Comparison of ENCODE assay signal across 29 mouse cellular contexts in genomic region chr11:46580428-46580827, GRCm38 (mm10). TPM values are rescaled to one million over a fixed set of nuclear protein-coding genes. Genes with fewer than 3 reads are reported as not detected.
DNase-seq lines count a peak whose midpoint lies in the region; ATAC-seq and TF ChIP-seq lines count a peak whose summit lies in the region.
"Had no signal": no experiment of that assay in that cellular context is flagged by ENCODE, and none has a peak within 500 bp of the region (broad histone marks: within the 10 kb centered on the region; RNA-seq: fewer than 3 reads in every experiment).

No protein-coding gene starts in this region.

- 0 out of 2 replicates have a peak, but pooled peaks have one; percentile 44 for ATAC-seq in liver, embryonic 12.5 days
- ATAC-seq in liver, postnatal 0 days = peak; percentile 81
- ATAC-seq: forebrain, embryonic 14.5 days had no signal

- H3K36me3 ChIP-seq in liver, embryonic 12.5 days = no peaks in the 10 kb centered on the region
- no peaks in the 10 kb centered on the region for H3K36me3 ChIP-seq in liver, postnatal 0 days (replicated peaks; ENCODE audit: insufficient read depth, low read length)
- H3K36me3 ChIP-seq: embryonic facial prominence, embryonic 13.5 days; embryonic facial prominence, embryonic 15.5 days; forebrain, embryonic 10.5 days; forebrain, embryonic 12.5 days had no signal

- DNase-seq in kidney, adult 9 months = peak; percentile 22
- DNase-seq in kidney, postnatal 25 days = no peak
- no peak for DNase-seq in liver
- peak; percentile 49 for DNase-seq in liver, postnatal 0 days
- no peak for DNase-seq in layer of hippocampus, adult 8-10 months (ENCODE audit: low spot score in 2 of 2)
- DNase-seq: adrenal gland, adult 2 months; adrenal gland, postnatal 10 days; adrenal gland, postnatal 25 days; cerebellum, adult 11 months; cerebellum, adult 18-20 months; cerebellum, adult 8-10 months; cerebellum, adult 9-11 months; cerebellum, postnatal 14 days; cerebellum, postnatal 36 days; embryo, embryonic 11 days had no signal

- no peak for TF ChIP-seq EP300 in liver, postnatal 0 days (IDR thresholded peaks at IDR 0.05; ENCODE audit: low read depth)

- H3K4me2 ChIP-seq in liver, embryonic 12.5 days = no peak overlapping the region
- H3K4me2 ChIP-seq in liver, postnatal 0 days (ENCODE audit: low read depth, low read length) = no peak overlapping the region; the same call in 1 of the 2 replicates
- H3K4me2 ChIP-seq: embryonic facial prominence, embryonic 13.5 days; embryonic facial prominence, embryonic 15.5 days; forebrain, embryonic 12.5 days had no signal

- no peak overlapping the region for H3K9ac ChIP-seq in liver, embryonic 12.5 days
- no peak overlapping the region for H3K9ac ChIP-seq in liver, postnatal 0 days (replicated peaks)
- H3K9ac ChIP-seq: embryonic facial prominence, embryonic 13.5 days; embryonic facial prominence, embryonic 15.5 days; forebrain, embryonic 12.5 days had no signal

- TF ChIP-seq CTCF in liver, postnatal 0 days (IDR thresholded peaks at IDR 0.05; ENCODE audit: low read depth) = no peak

- H3K27me3 ChIP-seq in liver, embryonic 12.5 days (replicated peaks) = no peaks in the 10 kb centered on the region
- H3K27me3 ChIP-seq in liver, postnatal 0 days (ENCODE audit: insufficient read depth, low read length) = no peaks in the 10 kb centered on the region
- H3K27me3 ChIP-seq: embryonic facial prominence, embryonic 13.5 days; embryonic facial prominence, embryonic 15.5 days; forebrain, embryonic 12.5 days had no signal

- H3K4me3 ChIP-seq in liver, embryonic 12.5 days = no peak overlapping the region
- no peak overlapping the region for H3K4me3 ChIP-seq in liver, postnatal 0 days (ENCODE audit: low read depth, low read length)
- H3K4me3 ChIP-seq: embryonic facial prominence, embryonic 13.5 days; embryonic facial prominence, embryonic 15.5 days; erythroblast, embryonic 14.5 days; forebrain, embryonic 10.5 days; forebrain, embryonic 12.5 days had no signal

- WGBS in liver, embryonic 12.5 days (ENCODE audit: insufficient replicate concordance) = 57% methylated on average over 3 of the region's 3 CpGs
- WGBS in liver, postnatal 0 days (ENCODE audit: insufficient replicate concordance) = 55% methylated on average over 3 of the region's 3 CpGs

- no peak overlapping the region for H3K27ac ChIP-seq in liver, embryonic 12.5 days
- peak overlapping the region; percentile 0; the same call in 1 of the 2 replicates for H3K27ac ChIP-seq in liver, postnatal 0 days (ENCODE audit: low read depth)
- H3K27ac ChIP-seq: embryonic facial prominence, embryonic 13.5 days; embryonic facial prominence, embryonic 15.5 days; forebrain, embryonic 10.5 days; forebrain, embryonic 12.5 days had no signal

- H3K4me1 ChIP-seq in liver, embryonic 12.5 days = no peaks in the 10 kb centered on the region
- peaks cover 12% of the 10 kb centered on the region for H3K4me1 ChIP-seq in liver, postnatal 0 days (ENCODE audit: insufficient read depth)
- H3K4me1 ChIP-seq: embryonic facial prominence, embryonic 13.5 days; embryonic facial prominence, embryonic 15.5 days; forebrain, embryonic 10.5 days; forebrain, embryonic 12.5 days had no signal

- no peaks in the 10 kb centered on the region for H3K9me3 ChIP-seq in liver, embryonic 12.5 days (replicated peaks)
- H3K9me3 ChIP-seq in liver, postnatal 0 days (ENCODE audit: low read length) = no peaks in the 10 kb centered on the region
- H3K9me3 ChIP-seq: embryonic facial prominence, embryonic 13.5 days; embryonic facial prominence, embryonic 15.5 days; forebrain, embryonic 10.5 days; forebrain, embryonic 12.5 days had no signal

RNA-seq across cellular contexts. Expression of gene BC053393, which starts 9.1 kb away (rescaled TPM):
- not detected in 2 replicates for polyA plus RNA-seq in liver, embryonic 12.5 days (2016; fragmentation: Nextera tagmentation; extraction: Ambion mirVana)
- not detected in 2 replicates for polyA plus RNA-seq in liver, postnatal 0 days (2015; fragmentation: Nextera tagmentation; extraction: Ambion mirVana)
- under 1 TPM in 1 of 4 experiments, not detected in 3; 0.22 TPM for total RNA-seq in layer of hippocampus, adult 8-10 months (2022)
- total RNA-seq: adrenal gland, adult 2 months; adrenal gland, postnatal 10 days; adrenal gland, postnatal 25 days; adrenal gland, postnatal 4 days; common myeloid progenitor, adult 5-6 weeks; ES-E14; MEL had no signal
- polyA plus RNA-seq: adrenal gland, adult 2 months; brain, embryonic 14.5 days; C2C12; embryonic facial prominence, embryonic 11.5 days; embryonic facial prominence, embryonic 13.5 days; embryonic facial prominence, embryonic 15.5 days; erythroblast, embryonic 14.5 days; forebrain, embryonic 10.5 days; forebrain, embryonic 12.5 days; forebrain, embryonic 14.5 days had no signal

RNA-seq across cellular contexts. Expression of gene Dppa1, which starts 48.6 kb away (rescaled TPM):
- not detected in 2 replicates for polyA plus RNA-seq in liver, embryonic 12.5 days (2016; fragmentation: Nextera tagmentation; extraction: Ambion mirVana)
- polyA plus RNA-seq in liver, postnatal 0 days (2015; fragmentation: Nextera tagmentation; extraction: Ambion mirVana) = not detected in 2 replicates
- total RNA-seq in layer of hippocampus, adult 8-10 months (2022) = not detected
- total RNA-seq: adrenal gland, adult 2 months; adrenal gland, postnatal 10 days; adrenal gland, postnatal 25 days; adrenal gland, postnatal 4 days; common myeloid progenitor, adult 5-6 weeks; MEL had no signal
- polyA plus RNA-seq: adrenal gland, adult 2 months; brain, embryonic 14.5 days; C2C12; embryonic facial prominence, embryonic 11.5 days; embryonic facial prominence, embryonic 13.5 days; embryonic facial prominence, embryonic 15.5 days; erythroblast, embryonic 14.5 days; forebrain, embryonic 10.5 days; forebrain, embryonic 12.5 days; forebrain, embryonic 14.5 days had no signal

RNA-seq across cellular contexts. Expression of gene Gm12169, which starts 56.4 kb away (rescaled TPM):
- not detected in 2 replicates for polyA plus RNA-seq in liver, embryonic 12.5 days (2016; fragmentation: Nextera tagmentation; extraction: Ambion mirVana)
- polyA plus RNA-seq in liver, postnatal 0 days (2015; fragmentation: Nextera tagmentation; extraction: Ambion mirVana) = not detected in 2 replicates
- total RNA-seq in layer of hippocampus, adult 8-10 months (2022) = not detected
- total RNA-seq: adrenal gland, adult 2 months; adrenal gland, postnatal 10 days; adrenal gland, postnatal 25 days; adrenal gland, postnatal 4 days; common myeloid progenitor, adult 5-6 weeks; ES-E14; MEL had no signal
- polyA plus RNA-seq: adrenal gland, adult 2 months; brain, embryonic 14.5 days; C2C12; embryonic facial prominence, embryonic 11.5 days; embryonic facial prominence, embryonic 13.5 days; embryonic facial prominence, embryonic 15.5 days; erythroblast, embryonic 14.5 days; forebrain, embryonic 10.5 days; forebrain, embryonic 12.5 days; forebrain, embryonic 14.5 days had no signal

Comparison
In these comparisons a context has a peak if more than half of its experiments do, and no peak if none do; other contexts are left out.
1. DNase-seq: peak in kidney, adult 9 months (single experiment) and liver, postnatal 0 days (single experiment); none in kidney, postnatal 25 days (0 of 2), liver (single experiment) and layer of hippocampus, adult 8-10 months (0 of 2).